Mouse (Mus musculus) regulatory T cell (primary cell): Measurements from ENCODE around the gene Spocd1.

Experiments
- in situ Hi-C: fragments of 300-600 bp; cut with MboI, MseI; formaldehyde crosslinking; loops from one replicate; pipeline ENCODE4 v1.15.1; 2025; ENCODE audit warnings: high pct_unique_total_duplicates

Spocd1 gene

GRCm38 (mm10) chr4:129918464-129918863 lies 10.6 kb upstream of the Spocd1 start:
- in situ Hi-C loops: no loop called here

GRCm38 (mm10) chr4:129918901-129919300 lies 10.1 kb upstream of the Spocd1 start:
- in situ Hi-C loops: no loop called here

- in situ Hi-C loops: loop anchor here (5.0 to 10.0 kb wide), 3 partner anchors 63 to 216 kb away; no protein-coding TSS in a partner anchor
These were observed 8.3 kb upstream of the Spocd1 start for GRCm38 (mm10) chr4:129920542-129921313.

- in situ Hi-C loops: loop anchor here (5.0 to 10.0 kb wide), 3 partner anchors 64 to 216 kb away; no protein-coding TSS in a partner anchor
These were observed 7.8 kb upstream of the Spocd1 start for GRCm38 (mm10) chr4:129921314-129921587.

- in situ Hi-C loops: loop anchor here (5.0 to 10.0 kb wide), 3 partner anchors 67 to 219 kb away; no protein-coding TSS in a partner anchor
These were observed 4.9 kb upstream of the Spocd1 start for GRCm38 (mm10) chr4:129924143-129924542.

- in situ Hi-C loops: loop anchor here (5.0 to 10.0 kb wide), 3 partner anchors 67 to 220 kb away; no protein-coding TSS in a partner anchor
These were observed 4.4 kb upstream of the Spocd1 start for GRCm38 (mm10) chr4:129924694-129925093.

GRCm38 (mm10) chr4:129926544-129926943 lies 2.5 kb upstream of the Spocd1 start:
- in situ Hi-C loops: loop anchor here (10.0 kb wide), 1 partner anchor 222 kb away; no protein-coding TSS in a partner anchor

- in situ Hi-C loops: loop anchor here (10.0 kb wide), 1 partner anchor 222 kb away; no protein-coding TSS in a partner anchor
These were observed 2.0 kb upstream of the Spocd1 start for GRCm38 (mm10) chr4:129927091-129927490.

- in situ Hi-C loops: loop anchor here (10.0 kb wide), 1 partner anchor 223 kb away; no protein-coding TSS in a partner anchor
These were observed 811 bp upstream of the Spocd1 start for GRCm38 (mm10) chr4:129928124-129928751.

- in situ Hi-C loops: no loop called here
These were observed 4.6 kb downstream of the Spocd1 start for GRCm38 (mm10) chr4:129933696-129934095.

GRCm38 (mm10) chr4:129934177-129934855 lies 5.3 kb downstream of the Spocd1 start:
- in situ Hi-C loops: no loop called here

GRCm38 (mm10) chr4:129951359-129951821 lies 22.3 kb downstream of the Spocd1 start:
- in situ Hi-C loops: no loop called here

GRCm38 (mm10) chr4:129952241-129952810 lies 23.3 kb downstream of the Spocd1 start:
- in situ Hi-C loops: no loop called here

GRCm38 (mm10) chr4:129954527-129954926 lies 25.5 kb downstream of the Spocd1 start:
- in situ Hi-C loops: no loop called here

- in situ Hi-C loops: no loop called here
These were observed 31.3 kb downstream of the Spocd1 start for GRCm38 (mm10) chr4:129960180-129960944.

- in situ Hi-C loops: no loop called here
These were observed 36.2 kb downstream of the Spocd1 start for GRCm38 (mm10) chr4:129965294-129965693.

- in situ Hi-C loops: no loop called here
These were observed 37.2 kb downstream of the Spocd1 start for GRCm38 (mm10) chr4:129966201-129966600.

GRCm38 (mm10) chr4:129967024-129968014 lies 38.3 kb downstream of the Spocd1 start:
- in situ Hi-C loops: no loop called here

GRCm38 (mm10) chr4:129970168-129970567 lies 41.1 kb downstream of the Spocd1 start:
- in situ Hi-C loops: no loop called here

- in situ Hi-C loops: no loop called here
These were observed 41.8 kb downstream of the Spocd1 start for GRCm38 (mm10) chr4:129970861-129971260.
